ENCODE assay signal across 18 mouse cellular contexts in the genomic region with DNA sequence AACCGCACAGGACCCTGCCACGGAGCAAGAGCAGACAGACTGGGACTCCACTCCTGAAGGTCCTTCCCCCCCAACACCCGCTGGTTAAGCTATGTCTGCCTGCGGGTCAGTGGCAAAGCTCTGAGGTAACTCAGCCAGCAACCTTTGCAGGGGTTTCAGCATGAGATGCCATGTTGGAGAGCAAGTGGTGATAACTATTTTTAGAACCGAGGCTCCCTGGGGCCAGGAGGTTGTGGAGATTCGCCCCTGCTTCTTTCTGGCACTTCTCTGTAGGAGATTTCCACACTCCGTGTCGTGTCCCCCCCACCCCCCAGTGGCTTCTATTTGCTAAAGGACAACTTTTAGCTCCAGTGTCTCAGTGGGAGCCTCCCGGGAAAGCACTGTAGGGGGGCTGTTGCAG.
A peak's percentile ranks its signal among the peaks of the same experiment; 100 is the strongest.
DNase-seq lines count a peak whose midpoint lies in the region; ATAC-seq lines count a peak whose summit lies in the region.
"Had no signal": no experiment of that assay in that cellular context is flagged by ENCODE, and none has a peak within 500 bp of the region (broad histone marks: within the 10 kb centered on the region; RNA-seq: fewer than 3 reads in every experiment).

No protein-coding gene starts in this region.

- H3K9me3 ChIP-seq in heart, embryonic 11.5 days (replicated peaks; ENCODE audit: control insufficient read depth, low read length): no peaks in the 10 kb centered on the region
- H3K9me3 ChIP-seq in heart, embryonic 12.5 days (replicated peaks): no peaks in the 10 kb centered on the region
- no peaks in the 10 kb centered on the region for H3K9me3 ChIP-seq in heart, embryonic 15.5 days (replicated peaks)
- no peaks in the 10 kb centered on the region for H3K9me3 ChIP-seq in kidney, embryonic 16.5 days (ENCODE audit: low read length)
- H3K9me3 ChIP-seq: embryonic facial prominence, embryonic 12.5 days; forebrain, embryonic 15.5 days; intestine, embryonic 15.5 days; kidney, embryonic 15.5 days had no signal

- H3K4me3 ChIP-seq in heart, embryonic 11.5 days (ENCODE audit: low read depth, low read length): no peak overlapping the region
- H3K4me3 ChIP-seq in heart, embryonic 12.5 days: no peak overlapping the region
- H3K4me3 ChIP-seq in heart, embryonic 15.5 days: no peak overlapping the region
- no peak overlapping the region for H3K4me3 ChIP-seq in kidney, embryonic 16.5 days (ENCODE audit: low read length)
- H3K4me3 ChIP-seq: embryonic facial prominence, embryonic 12.5 days; forebrain, embryonic 15.5 days; intestine, embryonic 15.5 days; kidney, embryonic 15.5 days had no signal

- WGBS in heart, embryonic 11.5 days (ENCODE audit: insufficient replicate concordance): 16% methylated on average over 9 of the region's 9 CpGs
- 13% methylated on average over 9 of the region's 9 CpGs for WGBS in heart, embryonic 12.5 days
- WGBS in heart, embryonic 15.5 days: 20% methylated on average over 9 of the region's 9 CpGs
- WGBS in kidney, embryonic 16.5 days: 58% methylated on average over 9 of the region's 9 CpGs

- no peak overlapping the region; the same call in 1 of the 2 replicates for H3K9ac ChIP-seq in heart, embryonic 11.5 days (ENCODE audit: low read depth, low read length)
- H3K9ac ChIP-seq in heart, embryonic 12.5 days: no peak overlapping the region
- no peak overlapping the region for H3K9ac ChIP-seq in heart, embryonic 15.5 days
- no peak overlapping the region for H3K9ac ChIP-seq in kidney, embryonic 16.5 days (replicated peaks; ENCODE audit: low read length)
- H3K9ac ChIP-seq: embryonic facial prominence, embryonic 12.5 days; forebrain, embryonic 15.5 days; hindbrain, embryonic 14.5 days; intestine, embryonic 15.5 days; kidney, embryonic 15.5 days had no signal

- intact Hi-C loops in heart, postnatal 25 days (cut with DNase I): loop anchor here (5.0 kb wide), 2 partner anchors 34 to 89 kb away; a partner anchor contains a TSS

- H3K27me3 ChIP-seq in heart, embryonic 11.5 days (ENCODE audit: control insufficient read depth, insufficient read depth, low read length): no peaks in the 10 kb centered on the region
- no peaks in the 10 kb centered on the region for H3K27me3 ChIP-seq in heart, embryonic 12.5 days (replicated peaks)
- no peaks in the 10 kb centered on the region for H3K27me3 ChIP-seq in heart, embryonic 15.5 days
- no peaks in the 10 kb centered on the region for H3K27me3 ChIP-seq in kidney, embryonic 16.5 days (ENCODE audit: insufficient read depth, low read length)
- H3K27me3 ChIP-seq: embryonic facial prominence, embryonic 12.5 days; forebrain, embryonic 15.5 days; intestine, embryonic 15.5 days; kidney, embryonic 15.5 days had no signal

- peaks cover 13% of the 10 kb centered on the region for H3K4me1 ChIP-seq in heart, embryonic 11.5 days (ENCODE audit: control insufficient read depth, insufficient read depth, low read length)
- H3K4me1 ChIP-seq in heart, embryonic 12.5 days (replicated peaks): peaks cover 34% of the 10 kb centered on the region
- H3K4me1 ChIP-seq in heart, embryonic 15.5 days (replicated peaks): peaks cover 34% of the 10 kb centered on the region
- 0 out of 2 replicates have a peak, but pooled peaks cover 4% of the 10 kb centered on the region for H3K4me1 ChIP-seq in kidney, embryonic 16.5 days (ENCODE audit: insufficient read depth, low read length)
- H3K4me1 ChIP-seq: embryonic facial prominence, embryonic 12.5 days; forebrain, embryonic 15.5 days had no signal

- H3K36me3 ChIP-seq in heart, embryonic 11.5 days (ENCODE audit: control insufficient read depth, insufficient read depth, low read length): no peaks in the 10 kb centered on the region
- H3K36me3 ChIP-seq in heart, embryonic 12.5 days: no peaks in the 10 kb centered on the region
- no peaks in the 10 kb centered on the region for H3K36me3 ChIP-seq in heart, embryonic 15.5 days
- H3K36me3 ChIP-seq in kidney, embryonic 16.5 days (ENCODE audit: insufficient read depth, low read length): no peaks in the 10 kb centered on the region
- H3K36me3 ChIP-seq: embryonic facial prominence, embryonic 12.5 days; forebrain, embryonic 15.5 days; intestine, embryonic 15.5 days; kidney, embryonic 15.5 days had no signal

- no peak for ATAC-seq in heart, embryonic 11.5 days (replicated peaks; ENCODE audit: insufficient number of reproducible peaks, low FRiP score, low TSS enrichment)
- ATAC-seq in heart, embryonic 12.5 days (ENCODE audit: insufficient number of reproducible peaks, low FRiP score): no peak
- ATAC-seq in heart, embryonic 15.5 days (replicated peaks; ENCODE audit: insufficient number of reproducible peaks, insufficient read depth, low FRiP score, low read depth): peak; percentile 65; the same call in 1 of the 2 replicates
- ATAC-seq in kidney, embryonic 16.5 days (ENCODE audit: low FRiP score, low TSS enrichment): no peak
- ATAC-seq: forebrain, embryonic 15.5 days; intestine, embryonic 15.5 days had no signal

- H3K4me2 ChIP-seq in heart, embryonic 11.5 days: peak overlapping the region; percentile 29
- H3K4me2 ChIP-seq in heart, embryonic 12.5 days: peak overlapping the region; percentile 37; the same call in 1 of the 2 replicates
- H3K4me2 ChIP-seq in heart, embryonic 15.5 days: peak overlapping the region; percentile 19
- no peak overlapping the region for H3K4me2 ChIP-seq in kidney, embryonic 16.5 days (replicated peaks; ENCODE audit: low read depth, low read length)
- H3K4me2 ChIP-seq: embryonic facial prominence, embryonic 12.5 days; forebrain, embryonic 15.5 days; hindbrain, embryonic 14.5 days; intestine, embryonic 15.5 days; kidney, embryonic 15.5 days had no signal

- peak overlapping the region; percentile 80 for H3K27ac ChIP-seq in heart, embryonic 11.5 days (ENCODE audit: low read depth, low read length)
- peak overlapping the region; percentile 79 for H3K27ac ChIP-seq in heart, embryonic 12.5 days (ENCODE audit: poor library complexity, severe bottlenecking)
- H3K27ac ChIP-seq in heart, embryonic 15.5 days: peak overlapping the region; percentile 84
- H3K27ac ChIP-seq in kidney, embryonic 16.5 days (ENCODE audit: low read length): no peak overlapping the region
- H3K27ac ChIP-seq: embryonic facial prominence, embryonic 12.5 days; forebrain, embryonic 15.5 days; hindbrain, embryonic 14.5 days; intestine, embryonic 15.5 days; kidney, embryonic 15.5 days had no signal

- DNase-seq in heart, postnatal 25 days (ENCODE audit: low spot score): no peak
- DNase-seq in embryo, embryonic 10 days (ENCODE audit: low spot score): no peak
- no peak for DNase-seq in thymus, postnatal 14 days
- DNase-seq: adrenal gland, adult 8-10 months; adrenal gland, postnatal 36 days; cerebellum, adult 2 months; cerebellum, postnatal 10 days; embryo, embryonic 11 days; kidney, adult 18-20 months had no signal
